Mouse (Mus musculus): ENCODE results near the gene Gga1. TPM values are rescaled to one million over a fixed set of nuclear protein-coding genes. Genes with fewer than 3 reads are reported as not detected.
A peak's percentile ranks its signal among the peaks of the same experiment; 100 is the strongest.
"Not testable (repeated sequence)": the region's sequence is repeated elsewhere in the genome, so short reads cannot be mapped to it uniquely, and the experiment has no call there.

Gene Gga1
- total and polyA plus RNA-seq, 2 experiments from 2014 or later: 40.0 to 41.2 TPM

GRCm38 (mm10) chr15:78845321-78845720, 31.7 kb upstream of the Gga1 start:
- TF ChIP-seq CTCF (IDR thresholded peaks at IDR 0.05; ENCODE audit: low read depth): no peak
- WGBS: 58% methylated on average over 11 of the region's 11 CpGs
- Histone ChIP-seq H3K9ac (replicated peaks; ENCODE audit: low read length) (no peak overlapping the region), H3K4me3 (ENCODE audit: low read length) (no peak overlapping the region), H3K4me2 (ENCODE audit: low read depth, low read length) (peak overlapping the region; percentile 66), H3K9me3 (ENCODE audit: low read length) (no peaks in the 10 kb centered on the region), H3K27ac (peak overlapping the region; percentile 17; the same call in 1 of the 2 replicates), H3K27me3 (ENCODE audit: insufficient read depth, low read length) (peaks cover 7% of the 10 kb centered on the region; the same call in 1 of the 2 replicates), H3K4me1 (ENCODE audit: insufficient read depth, low read length) (0 out of 2 replicates have a peak, but pooled peaks cover 4% of the 10 kb centered on the region), H3K36me3 (ENCODE audit: insufficient read depth, low read length) (no peaks in the 10 kb centered on the region)
- ATAC-seq (no peak), DNase-seq (ENCODE audit: low spot score) (no peak)

- Histone ChIP-seq H3K4me1 (ENCODE audit: insufficient read depth, low read length) (no peaks in the 10 kb centered on the region), H3K4me2 (ENCODE audit: low read depth, low read length) (peak overlapping the region; percentile 66), H3K4me3 (ENCODE audit: low read length) (no peak overlapping the region), H3K9me3 (ENCODE audit: low read length) (no peaks in the 10 kb centered on the region), H3K27me3 (ENCODE audit: insufficient read depth, low read length) (peaks cover 7% of the 10 kb centered on the region; the same call in 1 of the 2 replicates), H3K27ac (0 out of 2 replicates have a peak overlapping the region, but pooled peaks have one; percentile 17), H3K9ac (replicated peaks; ENCODE audit: low read length) (no peak overlapping the region), H3K36me3 (ENCODE audit: insufficient read depth, low read length) (no peaks in the 10 kb centered on the region)
- DNase-seq (ENCODE audit: low spot score) (no peak), ATAC-seq (no peak)
- WGBS: 66% methylated on average over 8 of the region's 8 CpGs
- TF ChIP-seq CTCF (IDR thresholded peaks at IDR 0.05; ENCODE audit: low read depth): no peak
Measured at GRCm38 (mm10) chr15:78845867-78846266, 31.1 kb upstream of the Gga1 start.

- Histone ChIP-seq H3K4me1 (ENCODE audit: insufficient read depth, low read length) (no peaks in the 10 kb centered on the region), H3K36me3 (ENCODE audit: insufficient read depth, low read length) (no peaks in the 10 kb centered on the region), H3K4me2 (ENCODE audit: low read depth, low read length) (no peak overlapping the region), H3K27me3 (ENCODE audit: insufficient read depth, low read length) (peaks cover 7% of the 10 kb centered on the region; the same call in 1 of the 2 replicates), H3K9ac (replicated peaks; ENCODE audit: low read length) (no peak overlapping the region), H3K9me3 (ENCODE audit: low read length) (no peaks in the 10 kb centered on the region), H3K4me3 (ENCODE audit: low read length) (no peak overlapping the region), H3K27ac (no peak overlapping the region)
- no peak for DNase-seq (ENCODE audit: low spot score)
- WGBS: 58% methylated on average over 8 of the region's 8 CpGs
- TF ChIP-seq CTCF (IDR thresholded peaks at IDR 0.05; ENCODE audit: low read depth): no peak
- ATAC-seq: no peak
Measured at GRCm38 (mm10) chr15:78846352-78846751, 30.6 kb upstream of the Gga1 start.

- not testable (repeated sequence) for H3K4me3 ChIP-seq (ENCODE audit: low read length); H3K27ac ChIP-seq; H3K4me1 ChIP-seq (ENCODE audit: insufficient read depth, low read length); H3K4me2 ChIP-seq (ENCODE audit: low read depth, low read length); DNase-seq (ENCODE audit: low spot score); H3K9me3 ChIP-seq (ENCODE audit: low read length); H3K9ac ChIP-seq (replicated peaks; ENCODE audit: low read length); H3K27me3 ChIP-seq (ENCODE audit: insufficient read depth, low read length); ATAC-seq; H3K36me3 ChIP-seq (ENCODE audit: insufficient read depth, low read length)
- WGBS: 75% methylated on average over 7 of the region's 7 CpGs
Measured at GRCm38 (mm10) chr15:78846805-78847204, 30.2 kb upstream of the Gga1 start.

- no peaks in the 10 kb centered on the region for H3K9me3 ChIP-seq (ENCODE audit: low read length)
- H3K27me3 ChIP-seq (ENCODE audit: insufficient read depth, low read length): peaks cover 6% of the 10 kb centered on the region; the same call in 1 of the 2 replicates
- H3K4me1 ChIP-seq (ENCODE audit: insufficient read depth, low read length): no peaks in the 10 kb centered on the region
- 36% methylated on average over 5 of the region's 5 CpGs for WGBS
- ATAC-seq: no peak
- DNase-seq (ENCODE audit: low spot score): peak; percentile 76
- no peak overlapping the region for H3K4me3 ChIP-seq (ENCODE audit: low read length)
- H3K36me3 ChIP-seq (ENCODE audit: insufficient read depth, low read length): no peaks in the 10 kb centered on the region
- no peak overlapping the region for H3K27ac ChIP-seq
- peak; percentile 93 for TF ChIP-seq CTCF (IDR thresholded peaks at IDR 0.05; ENCODE audit: low read depth)
- H3K9ac ChIP-seq (replicated peaks; ENCODE audit: low read length): no peak overlapping the region
- H3K4me2 ChIP-seq (ENCODE audit: low read depth, low read length): no peak overlapping the region
Measured at GRCm38 (mm10) chr15:78848467-78848866, 28.5 kb upstream of the Gga1 start.

- WGBS: 85% methylated on average over 12 of the region's 12 CpGs
- H3K9me3 ChIP-seq (ENCODE audit: low read length): no peaks in the 10 kb centered on the region
- H3K27me3 ChIP-seq (ENCODE audit: insufficient read depth, low read length): no peaks in the 10 kb centered on the region
- H3K4me1 ChIP-seq (ENCODE audit: insufficient read depth, low read length): no peaks in the 10 kb centered on the region
- H3K4me3 ChIP-seq (ENCODE audit: low read length): no peak overlapping the region
- no peak for TF ChIP-seq CTCF (IDR thresholded peaks at IDR 0.05; ENCODE audit: low read depth)
- H3K4me2 ChIP-seq (ENCODE audit: low read depth, low read length): no peak overlapping the region
- no peak overlapping the region for H3K27ac ChIP-seq
- no peak overlapping the region for H3K9ac ChIP-seq (replicated peaks; ENCODE audit: low read length)
- DNase-seq (ENCODE audit: low spot score) (no peak), ATAC-seq (no peak)
- no peaks in the 10 kb centered on the region for H3K36me3 ChIP-seq (ENCODE audit: insufficient read depth, low read length)
Measured at GRCm38 (mm10) chr15:78849485-78849884, 27.5 kb upstream of the Gga1 start.

- Histone ChIP-seq H3K9ac (replicated peaks; ENCODE audit: low read length) (no peak overlapping the region), H3K4me1 (ENCODE audit: insufficient read depth, low read length) (no peaks in the 10 kb centered on the region), H3K4me2 (ENCODE audit: low read depth, low read length) (no peak overlapping the region), H3K27ac (no peak overlapping the region), H3K9me3 (ENCODE audit: low read length) (no peaks in the 10 kb centered on the region), H3K4me3 (ENCODE audit: low read length) (no peak overlapping the region), H3K36me3 (ENCODE audit: insufficient read depth, low read length) (no peaks in the 10 kb centered on the region), H3K27me3 (ENCODE audit: insufficient read depth, low read length) (no peaks in the 10 kb centered on the region)
- 77% methylated on average over 14 of the region's 15 CpGs for WGBS
- DNase-seq (ENCODE audit: low spot score): no peak
- no peak for ATAC-seq
- no peak for TF ChIP-seq CTCF (IDR thresholded peaks at IDR 0.05; ENCODE audit: low read depth)
Measured at GRCm38 (mm10) chr15:78850059-78850824, 26.7 kb upstream of the Gga1 start.

Data from hindbrain, postnatal 0 days (tissue).